Mouse (Mus musculus) hindbrain, embryonic 10.5 days (tissue): ENCODE results near the gene Psma3. TPM values are rescaled to one million over a fixed set of nuclear protein-coding genes. Genes with fewer than 3 reads are reported as not detected.
"Not testable (repeated sequence)": the region's sequence is repeated elsewhere in the genome, so short reads cannot be mapped to it uniquely, and the experiment has no call there.

Source experiments
- DNase-seq: peaks from one replicate; pipeline ENCODE4 v3.0.0-alpha.2; 2017; ENCODE audit warnings: low spot score
- H3K27ac ChIP-seq: fragments of 300-500 bp; sonication (generic); 2 replicates; pipeline ENCODE4 v1.5.1; 2016; ENCODE audit warnings: mild to moderate bottlenecking, moderate library complexity
- H3K27me3 ChIP-seq: fragments of 300-500 bp; sonication (generic); 2 replicates; pipeline ENCODE4 v1.6.1; 2016; ENCODE audit warnings: mild to moderate bottlenecking; ENCODE audit not compliant: poor library complexity, insufficient read depth, severe bottlenecking
- H3K36me3 ChIP-seq: fragments of 300-500 bp; sonication (generic); 2 replicates; pipeline ENCODE4 v1.6.1; 2016; ENCODE audit warnings: mild to moderate bottlenecking, moderate library complexity
- H3K4me1 ChIP-seq: fragments of 300-500 bp; sonication (generic); replicated peaks from 2 replicates; pipeline ENCODE4 v1.6.1; 2016; ENCODE audit warnings: mild to moderate bottlenecking
- H3K4me3 ChIP-seq: fragments of 300-500 bp; sonication (generic); 2 replicates; pipeline ENCODE4 v1.5.1; 2016; ENCODE audit warnings: mild to moderate bottlenecking, moderate library complexity
- H3K9me3 ChIP-seq: fragments of 300-500 bp; sonication (generic); 2 replicates; pipeline ENCODE4 v1.6.1; 2016; ENCODE audit warnings: mild to moderate bottlenecking, moderate library complexity
- WGBS: fragments of 180-500 bp; shearing (Covaris S2); methylation state at CpG from one replicate; pipeline ENCODE4 v1.1.7; 2016; 5-methylcytosine and 5-hydroxymethylcytosine counted together
- polyA plus RNA-seq: library from polyadenylated mRNA; unstranded; fragments of >200 nt; fragmentation: Nextera tagmentation; extraction: Ambion mirVana; gene quantifications from 2 replicates; pipeline ENCODE4 v1.2.1, GENCODE M21; 2016

The Psma3 gene
- polyA plus RNA-seq, 1 experiment from 2014 or later: 605 TPM

GRCm38 (mm10) chr12:71009769-71010168 is 35.3 kb downstream of the Psma3 start:
- no peak for DNase-seq
- Histone ChIP-seq H3K9me3 (no peaks in the 10 kb centered on the region), H3K4me1 (peaks cover 20% of the 10 kb centered on the region), H3K4me3 (no peak overlapping the region), H3K27me3 (no peaks in the 10 kb centered on the region), H3K27ac (no peak overlapping the region), H3K36me3 (peaks cover 87% of the 10 kb centered on the region)
- 64% methylated on average over 4 of the region's 4 CpGs for WGBS

DNA sequence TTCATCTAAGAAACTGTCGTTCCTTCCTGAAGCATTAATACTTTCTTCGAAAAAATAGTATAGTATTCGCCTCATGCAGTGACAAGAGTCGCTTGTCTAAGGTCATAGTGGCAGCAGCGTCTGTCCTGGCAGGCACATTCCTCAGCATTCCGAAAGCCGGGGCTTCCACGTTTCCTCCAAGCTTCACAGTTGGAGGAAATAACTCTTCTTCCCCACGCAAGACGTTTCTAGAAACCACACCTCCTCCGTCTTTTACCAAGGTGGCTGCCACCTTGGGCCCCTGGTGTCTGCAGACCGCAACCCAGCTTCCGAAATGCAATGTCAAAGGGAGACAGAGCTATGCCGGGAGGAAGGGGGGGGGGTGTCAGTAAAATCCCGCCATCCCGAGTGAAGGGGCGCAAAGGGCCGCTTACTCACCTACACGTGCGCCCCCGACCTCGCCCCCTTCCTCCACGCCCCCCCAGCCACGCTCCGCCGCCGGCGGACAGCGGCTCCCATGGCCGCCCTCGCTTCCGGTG is 40.5 kb downstream of the Psma3 start:
- peaks cover 30% of the 10 kb centered on the region for H3K4me1 ChIP-seq
- H3K27me3 ChIP-seq: no peaks in the 10 kb centered on the region
- H3K36me3 ChIP-seq: peaks cover 45% of the 10 kb centered on the region
- DNase-seq: no peak
- H3K27ac ChIP-seq: peak overlapping the region; percentile 97
- under 1% methylated on average over 32 of the region's 32 CpGs for WGBS
- no peaks in the 10 kb centered on the region for H3K9me3 ChIP-seq
- H3K4me3 ChIP-seq: peak overlapping the region; percentile 91

DNA sequence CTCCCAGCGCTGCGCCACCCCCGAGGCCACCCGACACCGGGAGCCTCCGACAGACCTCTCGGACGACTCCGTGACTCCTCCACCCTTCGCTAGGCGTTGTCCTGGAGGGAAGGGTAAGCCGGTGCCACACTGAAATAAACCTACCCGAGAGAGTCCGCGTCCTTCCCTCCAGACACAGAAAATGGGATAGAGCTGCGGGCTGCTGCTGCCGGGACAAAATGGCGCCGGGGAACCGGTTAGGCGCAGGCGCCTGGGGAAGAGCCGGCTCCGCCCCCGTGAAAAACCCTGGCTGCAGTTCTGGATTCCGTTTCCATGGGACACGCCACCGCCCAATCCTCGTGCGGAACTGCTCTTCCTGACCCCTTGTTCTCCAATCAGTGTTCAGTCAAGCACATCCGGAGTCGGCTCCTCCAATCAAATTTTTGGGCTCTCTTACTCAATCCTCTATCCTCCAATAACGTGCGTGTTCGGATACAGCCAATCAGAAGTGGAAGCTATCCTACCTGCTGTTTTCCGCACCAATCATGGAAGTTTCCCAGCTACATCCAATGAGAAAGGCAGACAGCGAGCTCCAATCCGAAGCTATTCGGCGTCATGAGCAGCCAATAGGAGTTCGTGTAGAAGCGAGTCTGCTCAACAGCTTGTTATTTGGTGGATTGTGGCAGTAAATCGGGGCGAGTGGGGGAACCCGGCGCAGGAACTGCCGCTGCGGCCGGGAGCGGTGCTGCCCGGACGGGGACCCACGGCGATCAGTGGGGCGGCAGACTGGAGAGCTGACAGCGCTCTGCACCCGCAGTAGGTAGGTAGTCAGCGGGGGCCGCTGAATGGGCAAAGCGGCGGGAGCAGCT is 41.2 kb downstream of the Psma3 start, which contains the start of gene Arid4a:
Arid4a (plus strand) TSS at position 628 of the 848 bp plus-strand sequence.
- peak; percentile 97 for DNase-seq
- Histone ChIP-seq H3K36me3 (peaks cover 45% of the 10 kb centered on the region), H3K9me3 (no peaks in the 10 kb centered on the region), H3K4me3 (peak within 1 kb of the TSS; percentile 91), H3K4me1 (peaks cover 30% of the 10 kb centered on the region), H3K27me3 (no peaks in the 10 kb centered on the region), H3K27ac (peak within 1 kb of the TSS; percentile 97)
- under 1% methylated on average over 61 of the region's 61 CpGs for WGBS

DNA sequence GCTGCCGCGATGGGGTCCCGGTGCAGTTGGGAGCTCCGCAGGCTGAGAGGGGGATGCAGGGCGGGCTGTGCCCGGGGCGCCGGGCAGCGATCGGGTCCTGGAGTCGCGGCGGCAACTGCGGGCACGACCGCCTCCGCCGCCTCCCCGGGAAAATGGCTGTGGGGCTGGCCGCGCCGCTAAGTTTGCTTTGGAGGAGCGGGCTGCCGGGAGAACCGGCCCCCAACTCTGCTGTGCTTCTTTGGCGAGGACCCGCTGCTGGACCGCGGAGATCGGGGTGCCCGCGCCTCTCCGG is 41.7 kb downstream of the Psma3 start:
- peaks cover 45% of the 10 kb centered on the region for H3K36me3 ChIP-seq
- no peak for DNase-seq
- peak overlapping the region; percentile 95 for H3K27ac ChIP-seq
- under 1% methylated on average over 33 of the region's 33 CpGs for WGBS
- no peaks in the 10 kb centered on the region for H3K9me3 ChIP-seq
- H3K27me3 ChIP-seq: no peaks in the 10 kb centered on the region
- H3K4me1 ChIP-seq: peaks cover 30% of the 10 kb centered on the region
- peak overlapping the region; percentile 91 for H3K4me3 ChIP-seq

DNA sequence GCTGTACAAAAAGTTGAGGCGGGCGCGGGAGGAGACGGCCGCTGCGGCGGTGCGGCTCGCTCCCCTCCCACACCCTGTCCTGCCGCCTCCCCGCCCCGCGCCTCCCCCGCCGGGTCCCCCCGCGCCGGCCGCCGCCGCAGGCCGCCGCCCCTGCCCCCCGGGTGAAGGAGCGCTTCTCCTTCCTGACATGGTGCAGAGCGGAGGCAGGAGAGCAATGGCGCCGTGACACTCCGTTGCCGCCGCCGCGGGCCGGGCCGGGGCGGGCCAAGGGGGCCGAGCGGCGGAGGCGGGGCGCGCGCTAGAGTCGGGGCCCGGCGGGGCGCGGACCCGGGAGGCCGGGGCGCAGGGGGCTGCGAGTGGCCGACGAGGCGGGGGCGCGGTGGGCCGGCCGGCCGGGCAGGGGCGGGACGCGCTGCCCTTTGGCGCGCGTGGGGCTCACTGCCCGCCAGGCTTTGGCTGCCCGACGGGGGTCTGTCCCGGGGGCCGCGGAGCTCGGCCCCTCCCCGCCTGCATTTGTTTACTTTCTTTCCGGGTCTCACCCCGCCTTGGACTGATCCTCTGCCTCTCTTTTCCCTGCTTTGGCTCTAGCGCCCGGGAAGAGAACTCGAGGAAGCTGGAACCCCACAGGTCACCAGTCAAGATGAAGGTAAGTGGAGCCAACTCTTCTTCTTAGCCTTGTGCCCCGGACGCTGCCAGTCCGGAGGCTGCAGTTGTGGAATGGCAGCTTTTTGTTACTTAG is 42.3 kb downstream of the Psma3 start:
- DNase-seq: peak; percentile 58
- H3K4me1 ChIP-seq: peaks cover 30% of the 10 kb centered on the region
- no peaks in the 10 kb centered on the region for H3K9me3 ChIP-seq
- H3K36me3 ChIP-seq: peaks cover 46% of the 10 kb centered on the region
- no peaks in the 10 kb centered on the region for H3K27me3 ChIP-seq
- 2% methylated on average over 67 of the region's 82 CpGs for WGBS
- H3K27ac ChIP-seq: peak overlapping the region; percentile 95
- H3K4me3 ChIP-seq: peak overlapping the region; percentile 91

- Histone ChIP-seq H3K27ac (peak overlapping the region; percentile 95), H3K9me3 (no peaks in the 10 kb centered on the region), H3K36me3 (peaks cover 46% of the 10 kb centered on the region), H3K27me3 (no peaks in the 10 kb centered on the region), H3K4me3 (peak overlapping the region; percentile 91), H3K4me1 (peaks cover 27% of the 10 kb centered on the region)
- no peak for DNase-seq
- 27% methylated on average over 5 of the region's 5 CpGs for WGBS
These were observed 42.8 kb downstream of the Psma3 start for GRCm38 (mm10) chr12:71017242-71017571.

- Histone ChIP-seq H3K9me3 (no peaks in the 10 kb centered on the region), H3K36me3 (peaks cover 47% of the 10 kb centered on the region), H3K27me3 (no peaks in the 10 kb centered on the region), H3K4me3 (peak overlapping the region; percentile 91; the same call in 1 of the 2 replicates), H3K4me1 (peaks cover 23% of the 10 kb centered on the region), H3K27ac (no peak overlapping the region)
- no peak for DNase-seq
- 87% methylated on average over 10 of the region's 10 CpGs for WGBS
These were observed 43.4 kb downstream of the Psma3 start for GRCm38 (mm10) chr12:71017827-71018226.

- Histone ChIP-seq H3K27ac (no peak overlapping the region), H3K4me3 (no peak overlapping the region), H3K4me1 (peaks cover 16% of the 10 kb centered on the region), H3K9me3 (no peaks in the 10 kb centered on the region), H3K27me3 (no peaks in the 10 kb centered on the region), H3K36me3 (peaks cover 52% of the 10 kb centered on the region)
- WGBS: 92% methylated on average over 8 of the region's 8 CpGs
- no peak for DNase-seq
These were observed 44.8 kb downstream of the Psma3 start for GRCm38 (mm10) chr12:71019211-71019610.

DNA sequence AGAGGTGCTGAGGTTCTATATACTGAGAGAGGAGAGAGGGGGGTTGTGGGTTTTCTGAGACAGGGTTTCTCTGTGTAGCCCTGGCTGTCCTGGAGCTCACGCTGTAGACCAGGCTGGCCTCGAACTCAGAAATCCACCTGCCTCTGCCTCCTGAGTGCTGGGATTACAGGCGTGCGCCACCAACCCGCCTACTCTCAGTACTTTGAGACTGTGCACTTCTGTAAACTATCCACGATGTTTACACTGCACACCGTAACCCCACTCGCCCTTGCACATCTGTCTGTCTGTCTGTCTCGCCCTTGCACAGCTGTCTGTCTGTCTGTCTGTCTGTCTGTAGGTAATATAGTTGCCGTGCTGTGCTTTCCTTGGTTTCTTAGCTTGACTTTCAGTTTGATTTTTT is 50.0 kb downstream of the Psma3 start:
- Histone ChIP-seq H3K9me3 (no peaks in the 10 kb centered on the region), H3K4me3 (no peak overlapping the region), H3K4me1 (no peaks in the 10 kb centered on the region), H3K27me3 (no peaks in the 10 kb centered on the region), H3K36me3 (peaks cover 97% of the 10 kb centered on the region), H3K27ac (no peak overlapping the region)
- no peak for DNase-seq
- WGBS: 93% methylated on average over 10 of the region's 10 CpGs

DNA sequence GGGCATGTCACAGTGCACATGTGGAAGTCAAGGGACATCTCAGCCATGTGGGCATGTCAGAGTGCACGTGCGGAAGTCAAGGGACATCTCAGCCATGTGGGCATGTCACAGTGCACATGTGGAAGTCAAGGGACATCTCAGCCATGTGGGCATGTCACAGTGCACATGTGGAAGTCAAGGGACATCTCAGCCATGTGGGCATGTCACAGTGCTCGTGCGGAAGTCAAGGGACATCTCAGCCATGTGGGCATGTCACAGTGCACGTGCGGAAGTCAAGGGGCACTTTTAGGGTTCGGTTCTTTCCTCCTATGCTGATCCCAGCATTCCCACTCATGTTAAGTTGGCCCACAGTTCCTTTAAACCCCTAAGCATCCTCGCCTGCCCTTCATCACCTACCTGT is 53.8 kb downstream of the Psma3 start:
- not testable (repeated sequence) for H3K4me3 ChIP-seq, DNase-seq, H3K4me1 ChIP-seq, H3K27ac ChIP-seq, H3K27me3 ChIP-seq, H3K9me3 ChIP-seq
- 93% methylated on average over 8 of the region's 8 CpGs for whole genome bisulfite sequencing
- H3K36me3 ChIP-seq: peaks cover 90% of the 10 kb centered on the region

- DNase-seq: no peak
- no peaks in the 10 kb centered on the region for H3K27me3 ChIP-seq
- no peak overlapping the region for H3K4me3 ChIP-seq
- WGBS: 87% methylated on average over 8 of the region's 8 CpGs
- no peaks in the 10 kb centered on the region for H3K9me3 ChIP-seq
- H3K4me1 ChIP-seq: no peaks in the 10 kb centered on the region
- peaks cover 78% of the 10 kb centered on the region for H3K36me3 ChIP-seq
- H3K27ac ChIP-seq: no peak overlapping the region
These were observed 55.8 kb downstream of the Psma3 start for GRCm38 (mm10) chr12:71030260-71030659.

GRCm38 (mm10) chr12:71030722-71031121 is 56.3 kb downstream of the Psma3 start:
- WGBS: 96% methylated on average over 5 of the region's 5 CpGs
- DNase-seq: no peak
- H3K4me3 ChIP-seq: no peak overlapping the region
- peaks cover 74% of the 10 kb centered on the region for H3K36me3 ChIP-seq
- H3K9me3 ChIP-seq: no peaks in the 10 kb centered on the region
- H3K4me1 ChIP-seq: no peaks in the 10 kb centered on the region
- no peaks in the 10 kb centered on the region for H3K27me3 ChIP-seq
- no peak overlapping the region for H3K27ac ChIP-seq

- DNase-seq: no peak
- Histone ChIP-seq H3K4me3 (no peak overlapping the region), H3K27ac (no peak overlapping the region), H3K4me1 (no peaks in the 10 kb centered on the region), H3K27me3 (no peaks in the 10 kb centered on the region), H3K36me3 (peaks cover 73% of the 10 kb centered on the region), H3K9me3 (no peaks in the 10 kb centered on the region)
- WGBS: 93% methylated on average over 4 of the region's 4 CpGs
These were observed 61.4 kb downstream of the Psma3 start for GRCm38 (mm10) chr12:71035826-71036225.
